Mouse (Mus musculus) gastrocnemius, adult 2 months (tissue): Measurements from ENCODE around the gene Tbx3. TPM values are rescaled to one million over a fixed set of nuclear protein-coding genes. Genes with fewer than 3 reads are reported as not detected.

Experiments used
- DNase-seq: peaks from one replicate; pipeline ENCODE4 v3.0.0; 2022
- H3K27ac ChIP-seq: fragments of 200-600 bp; 2 replicates; pipeline ENCODE4 v1.8.1; 2022; ENCODE audit warnings: mild to moderate bottlenecking
- H3K4me3 ChIP-seq: fragments of 200-600 bp; 2 replicates; pipeline ENCODE4 v1.8.1; 2022; ENCODE audit warnings: mild to moderate bottlenecking, moderate library complexity
- CTCF ChIP-seq: fragments of 200-600 bp; IDR thresholded peaks from 2 replicates; pipeline ENCODE4 v1.8.1; 2022; ENCODE audit warnings: antibody characterized with exemption, mild to moderate bottlenecking, moderate library complexity
- intact Hi-C: fragments of 180-260 bp; cut with DNase I; formaldehyde crosslinking; loops from one replicate; pipeline ENCODE4 v1.15.1; 2025
- total RNA-seq, 2 experiments: library from RNA; stranded (reverse); gene quantifications; 2 replicates each; pipeline ENCODE4 v1.2.3; 2021

The Tbx3 gene
- total RNA-seq, 2 experiments from 2014 or later = 3.9 to 7.7 TPM

DNA sequence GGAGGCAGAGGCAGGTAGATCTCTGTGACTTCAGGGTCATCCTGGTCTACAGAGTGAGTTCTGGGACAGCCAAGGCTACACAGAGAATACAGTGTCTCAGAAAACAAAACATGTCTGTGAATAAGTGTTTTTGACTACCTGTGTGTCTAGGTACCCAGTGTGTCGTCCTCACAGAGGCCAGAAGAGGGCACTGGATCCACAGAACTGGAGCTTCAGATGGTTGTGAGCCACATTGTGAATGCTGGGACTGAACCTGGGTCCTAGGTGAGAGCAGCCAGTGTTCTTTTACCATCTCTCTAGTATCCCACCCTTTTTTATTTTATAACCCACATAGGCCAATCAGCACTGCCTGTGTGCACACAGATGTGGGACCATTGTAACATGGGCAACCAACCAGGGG is 32.6 kb downstream of the Tbx3 start:
- DNase-seq = no peak
- no peak for TF ChIP-seq CTCF

DNA sequence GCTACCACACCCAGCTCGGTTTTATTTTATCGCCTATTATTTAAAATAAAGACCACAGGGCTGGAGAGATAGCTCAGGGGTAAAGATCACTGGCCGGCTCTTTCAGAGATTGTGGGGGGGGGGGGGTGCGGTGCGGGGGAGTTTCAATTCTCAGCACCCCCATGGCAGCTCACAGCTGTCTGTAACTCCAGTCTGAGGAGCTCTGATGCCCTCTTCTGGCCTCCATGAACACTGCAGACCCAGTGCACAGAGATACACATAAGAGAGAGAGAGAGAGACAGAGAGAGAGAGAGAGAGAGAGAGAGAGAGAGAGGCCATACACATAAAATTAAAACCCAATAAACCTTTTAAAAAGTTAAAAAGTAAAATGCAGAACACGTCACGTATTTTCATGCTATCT is 34.4 kb downstream of the Tbx3 start:
- intact Hi-C loops = no loop called here

More for the DNA sequence above, 32.6 kb downstream of the Tbx3 start:
- no peak overlapping the region for H3K4me3 ChIP-seq
- no peak overlapping the region for H3K27ac ChIP-seq
- intact Hi-C loops = no loop called here

DNA sequence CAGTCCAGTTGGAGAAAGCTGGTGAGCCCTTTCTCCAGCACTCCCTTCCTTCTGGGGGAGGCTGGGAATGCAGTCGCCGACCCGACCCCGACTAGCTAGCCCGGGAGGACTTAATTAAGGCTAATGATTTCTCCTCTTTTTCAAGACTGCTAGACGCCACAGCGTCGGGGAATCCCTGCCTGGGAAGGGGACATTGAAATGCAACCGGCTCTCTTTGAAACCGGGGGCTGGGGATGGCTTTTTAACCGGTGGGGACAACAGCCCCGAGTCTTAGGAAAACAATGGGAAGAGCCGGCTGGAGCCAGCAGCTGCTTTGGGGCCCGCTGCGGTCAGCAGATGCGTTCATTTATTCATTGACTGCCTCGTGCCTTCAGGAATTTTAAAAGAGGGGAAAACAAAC is 36.0 kb downstream of the Tbx3 start:
- TF ChIP-seq CTCF = no peak
- intact Hi-C loops = no loop called here
- no peak overlapping the region for H3K4me3 ChIP-seq
- DNase-seq = no peak
- H3K27ac ChIP-seq = no peak overlapping the region

More for the DNA sequence above, 34.4 kb downstream of the Tbx3 start:
- no peak for DNase-seq
- no peak overlapping the region for H3K27ac ChIP-seq
- no peak for TF ChIP-seq CTCF
- H3K4me3 ChIP-seq = no peak overlapping the region

DNA sequence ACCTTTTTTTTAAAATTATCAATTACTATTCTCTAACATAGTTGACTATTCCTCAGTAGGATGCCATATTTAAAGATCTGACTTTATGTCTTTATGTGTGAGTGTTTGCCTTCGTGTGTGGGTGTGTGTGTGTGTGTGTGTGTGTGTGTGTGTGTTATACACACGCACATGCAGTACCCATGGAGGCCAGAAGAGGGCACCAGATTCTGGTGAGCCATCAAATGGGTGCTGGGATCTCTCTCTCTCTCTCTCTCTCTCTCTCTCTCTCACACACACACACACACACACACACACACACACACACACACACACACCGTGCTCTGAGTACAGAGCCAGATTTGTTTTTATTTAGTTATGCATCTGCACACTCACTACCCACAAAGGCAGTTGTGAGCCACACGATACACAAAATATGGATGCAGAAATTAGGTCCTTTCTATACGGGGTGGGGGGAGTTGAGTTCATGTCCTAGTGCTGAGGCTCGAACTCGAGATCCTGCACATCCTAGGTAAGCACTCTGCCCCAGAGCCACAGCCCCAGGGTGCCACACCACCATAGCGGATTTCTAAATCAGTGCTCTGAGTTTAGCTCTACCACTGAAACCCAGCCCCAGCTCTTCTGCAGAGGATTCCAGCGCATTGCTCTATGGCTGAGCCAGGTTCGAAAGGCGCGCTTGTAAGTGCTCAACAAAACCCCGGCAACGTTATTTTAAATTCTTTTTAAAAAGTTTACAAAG is 38.5 kb downstream of the Tbx3 start:
- intact Hi-C loops = no loop called here
- no peak for DNase-seq
- H3K27ac ChIP-seq = no peak overlapping the region
- TF ChIP-seq CTCF = no peak
- H3K4me3 ChIP-seq = no peak overlapping the region

DNA sequence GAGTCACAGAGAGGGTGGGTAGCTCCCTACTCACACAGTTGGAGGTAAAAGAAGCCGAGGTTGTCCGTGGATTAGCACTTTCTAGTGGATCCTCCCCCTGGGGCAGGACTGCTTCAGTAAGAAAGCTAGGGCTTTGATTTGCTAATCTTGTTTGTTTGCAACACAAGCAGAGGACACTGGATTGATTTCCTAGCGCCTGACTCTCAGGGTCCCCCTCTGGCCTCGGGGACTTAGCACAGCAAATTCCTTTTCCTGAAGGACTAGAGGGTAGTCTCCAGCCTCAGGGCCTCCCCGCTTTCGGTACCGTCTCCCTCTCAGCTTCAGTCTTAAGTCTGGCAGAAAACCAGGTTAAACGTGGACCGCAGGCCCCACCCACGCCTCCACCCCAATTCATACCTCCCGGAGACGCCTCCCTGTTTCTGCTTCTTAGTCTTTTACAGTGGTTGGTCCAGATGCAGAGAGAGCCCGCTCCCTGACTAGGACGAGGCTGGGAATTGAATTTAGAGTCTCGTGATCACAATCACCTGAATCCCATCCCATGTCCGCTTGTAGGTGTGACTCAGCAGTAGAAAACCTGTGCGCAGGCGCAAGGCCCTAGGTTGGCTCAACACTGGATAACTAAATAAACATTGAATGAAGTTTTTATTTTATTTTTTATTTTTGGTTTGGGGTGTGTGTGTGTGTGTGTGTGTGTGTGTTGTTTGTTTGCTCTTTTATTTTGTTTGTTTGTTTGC is 39.5 kb downstream of the Tbx3 start:
- intact Hi-C loops = loop anchor here (5.0 kb wide), 1 partner anchor 938 kb away; no protein-coding TSS in a partner anchor

DNA sequence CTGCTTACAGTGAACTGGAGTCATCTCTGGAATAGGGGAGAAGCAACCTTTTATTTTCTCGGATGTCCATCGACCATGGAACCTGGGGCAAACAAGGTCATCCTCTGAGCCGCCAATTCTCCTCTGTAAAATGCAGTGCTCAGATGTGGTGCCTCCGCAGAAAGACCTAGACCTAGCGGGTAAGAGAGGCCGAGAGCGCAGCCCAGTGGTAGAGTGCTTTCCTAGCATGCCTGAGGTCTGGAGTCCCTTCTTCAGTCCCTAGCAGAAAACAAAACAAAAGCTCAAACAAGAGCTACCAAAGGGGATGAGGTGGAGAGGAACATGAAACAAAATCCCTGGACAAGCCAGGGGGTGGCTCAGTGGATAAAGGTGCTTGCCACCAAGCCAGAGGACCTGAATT is 40.3 kb downstream of the Tbx3 start:
- intact Hi-C loops = loop anchor here (5.0 kb wide), 1 partner anchor 938 kb away; no protein-coding TSS in a partner anchor
- Histone ChIP-seq H3K27ac (no peak overlapping the region), H3K4me3 (no peak overlapping the region)
- no peak for TF ChIP-seq CTCF
- DNase-seq = no peak

More for the DNA sequence above, 39.5 kb downstream of the Tbx3 start:
- H3K4me3 ChIP-seq = no peak overlapping the region
- TF ChIP-seq CTCF = no peak
- DNase-seq = no peak
- H3K27ac ChIP-seq = no peak overlapping the region

DNA sequence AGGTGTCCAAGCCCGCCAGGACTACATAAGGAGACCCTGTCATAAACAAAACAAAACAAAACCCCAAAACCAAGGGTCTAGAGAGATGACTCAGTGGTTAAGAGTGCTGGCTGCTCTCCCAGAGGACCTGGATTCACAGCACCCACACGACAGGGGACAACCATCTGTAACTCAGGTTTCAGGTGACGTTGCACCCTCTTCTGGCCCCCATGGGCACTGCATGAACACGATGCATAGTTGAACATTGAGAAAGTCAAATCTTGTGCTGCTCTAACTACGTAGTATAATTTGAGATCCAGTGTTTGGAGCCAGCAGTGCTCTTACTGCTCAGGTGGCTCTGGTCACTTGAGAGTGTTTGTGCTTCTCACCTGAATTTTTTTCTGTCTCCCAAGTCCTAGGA is 41.2 kb downstream of the Tbx3 start:
- Histone ChIP-seq H3K27ac (no peak overlapping the region), H3K4me3 (no peak overlapping the region)
- no peak for DNase-seq
- intact Hi-C loops = loop anchor here (5.0 kb wide), 1 partner anchor 939 kb away; no protein-coding TSS in a partner anchor
- no peak for TF ChIP-seq CTCF

DNA sequence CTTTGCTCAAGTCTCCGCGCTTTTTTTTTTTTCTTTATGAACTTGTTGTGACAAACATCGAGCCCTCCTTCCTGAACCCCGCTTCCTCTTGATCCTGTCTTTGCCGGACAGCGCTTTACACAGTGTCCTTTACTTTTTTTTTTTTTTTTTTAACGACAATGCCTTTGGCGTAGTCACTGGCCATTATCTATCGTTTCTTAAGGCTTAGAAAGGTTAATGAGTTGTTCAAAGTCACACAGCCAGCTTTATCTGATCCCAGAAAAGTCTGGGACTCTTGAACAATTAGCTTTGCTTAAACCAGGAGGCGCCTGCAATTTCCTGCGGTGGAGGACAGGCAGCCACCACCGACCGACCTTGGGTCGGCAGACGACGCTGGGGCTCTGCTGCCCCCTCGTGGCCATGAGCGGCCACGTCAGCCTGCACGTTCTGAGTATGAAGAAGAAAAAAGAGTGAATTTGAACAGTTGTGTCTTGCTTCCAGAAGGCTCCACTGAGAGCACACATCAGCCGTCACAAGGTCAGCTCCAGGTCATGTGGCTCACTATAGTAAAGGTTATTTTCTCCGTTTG is 42.3 kb downstream of the Tbx3 start:
- DNase-seq = peak; percentile 84
- no peak overlapping the region for H3K27ac ChIP-seq
- intact Hi-C loops = loop anchor here (5.0 kb wide), 1 partner anchor 940 kb away; no protein-coding TSS in a partner anchor
- peak overlapping the region; percentile 42 for H3K4me3 ChIP-seq
- peak; percentile 100; the same call in 1 of the 2 replicates for TF ChIP-seq CTCF

DNA sequence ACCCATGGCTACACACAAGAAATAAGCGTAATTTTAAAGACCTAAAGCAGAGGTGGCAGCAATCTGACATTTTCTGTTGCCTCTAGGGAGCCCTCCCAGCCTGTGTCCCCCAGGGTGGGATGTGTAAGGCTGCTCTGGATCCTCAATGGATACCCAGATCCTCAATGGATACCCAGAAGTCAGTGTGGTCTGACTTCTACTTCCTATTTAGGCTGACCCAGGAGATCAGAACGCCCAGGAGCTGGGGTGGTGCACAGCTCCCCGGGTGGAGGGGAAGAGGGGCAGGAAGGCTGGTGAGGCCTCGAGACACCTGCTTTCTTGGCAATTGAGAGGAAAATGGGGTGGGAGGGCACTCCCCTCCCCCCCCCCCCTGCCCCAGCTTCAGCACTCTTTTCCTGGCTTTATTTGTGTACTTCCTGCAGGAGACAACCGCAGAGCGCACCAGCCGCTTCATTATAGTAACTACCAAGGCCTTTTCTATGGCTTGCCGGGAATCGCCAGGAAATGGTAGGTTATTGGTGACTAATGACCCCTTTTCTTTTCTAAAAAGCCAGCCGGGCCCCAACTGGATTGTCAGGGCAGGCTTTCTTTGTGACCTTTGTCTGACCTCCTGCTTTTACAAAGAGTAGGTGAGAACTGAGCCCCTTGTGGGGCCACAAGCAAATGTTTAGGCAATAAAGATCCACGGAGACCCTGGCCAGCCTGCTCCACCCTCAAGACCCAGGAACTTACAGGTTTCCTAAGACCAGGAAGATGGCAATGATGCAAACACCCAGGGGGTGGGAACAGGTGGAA is 50.2 kb downstream of the Tbx3 start:
- H3K27ac ChIP-seq = no peak overlapping the region
- no peak for TF ChIP-seq CTCF
- H3K4me3 ChIP-seq = no peak overlapping the region
- intact Hi-C loops = no loop called here
- DNase-seq = no peak

DNA sequence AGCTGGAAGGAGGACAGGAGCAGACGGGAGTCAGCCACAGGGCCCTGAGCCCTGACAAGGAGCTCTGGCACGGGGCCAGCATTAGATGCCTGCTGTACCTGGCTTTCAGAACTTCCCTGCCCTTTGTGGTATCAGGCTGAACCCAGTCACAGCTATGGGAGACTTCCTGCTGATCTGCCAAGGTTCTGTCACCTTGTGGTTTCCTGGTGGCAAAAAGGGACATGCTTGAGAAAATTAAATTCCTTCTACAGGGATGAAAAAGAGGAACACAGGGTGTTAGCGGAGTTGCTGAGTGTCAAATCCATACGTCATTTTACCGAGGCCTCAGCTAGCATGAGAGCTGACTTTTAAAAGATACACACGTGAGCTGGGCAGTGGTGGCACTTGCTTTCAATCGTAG is 62.5 kb downstream of the Tbx3 start:
- TF ChIP-seq CTCF = no peak
- H3K27ac ChIP-seq = no peak overlapping the region
- no peak overlapping the region for H3K4me3 ChIP-seq
- intact Hi-C loops = no loop called here
- DNase-seq = no peak

Other genes starting within 250 kb of the Tbx3 start
- gene Tbx5, start 162.0 kb downstream of the Tbx3 start, total RNA-seq = under 1 TPM in 1 of 2 experiments, not detected in 1; 0.28 TPM